Mouse (Mus musculus): ENCODE measurements around the gene Brk1. TPM values are rescaled to one million over a fixed set of nuclear protein-coding genes. Genes with fewer than 3 reads are reported as not detected.
A peak's percentile ranks its signal among the peaks of the same experiment; 100 is the strongest.

Brk1 gene
- polyA plus RNA-seq, 1 experiment from 2014 or later = 217 TPM

DNA sequence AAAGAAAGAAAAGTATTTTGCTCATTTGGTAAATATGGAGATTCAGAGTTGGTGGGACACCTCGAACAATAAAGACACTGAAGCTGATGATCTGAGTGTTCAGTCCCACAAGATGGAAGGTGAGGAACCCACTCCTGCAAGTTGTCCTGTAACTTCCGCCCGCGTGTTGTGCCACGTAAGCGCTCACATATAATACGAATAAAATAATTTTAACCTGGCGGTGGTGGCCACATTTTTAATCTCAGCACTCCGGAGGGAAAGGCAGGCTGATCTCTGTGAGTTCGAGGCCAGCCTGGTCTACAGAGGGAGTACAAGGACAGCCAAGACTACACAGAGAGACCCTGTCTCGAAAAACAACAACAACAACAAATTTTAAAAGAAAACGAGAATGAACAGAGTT, 579 bp upstream of the Brk1 start:
- no peaks in the 10 kb centered on the region for H3K27me3 ChIP-seq (ENCODE audit: low read depth, poor library complexity, severe bottlenecking)
- no peaks in the 10 kb centered on the region for H3K9me3 ChIP-seq (replicated peaks)
- H3K36me3 ChIP-seq = peaks cover 27% of the 10 kb centered on the region
- peak overlapping the region; percentile 94 for H3K27ac ChIP-seq (replicated peaks)
- DNase-seq (ENCODE audit: low spot score) = no peak
- 50% methylated on average over 12 of the region's 12 CpGs for WGBS
- H3K4me3 ChIP-seq = peak overlapping the region; percentile 87
- H3K4me1 ChIP-seq = peaks cover 29% of the 10 kb centered on the region

DNA sequence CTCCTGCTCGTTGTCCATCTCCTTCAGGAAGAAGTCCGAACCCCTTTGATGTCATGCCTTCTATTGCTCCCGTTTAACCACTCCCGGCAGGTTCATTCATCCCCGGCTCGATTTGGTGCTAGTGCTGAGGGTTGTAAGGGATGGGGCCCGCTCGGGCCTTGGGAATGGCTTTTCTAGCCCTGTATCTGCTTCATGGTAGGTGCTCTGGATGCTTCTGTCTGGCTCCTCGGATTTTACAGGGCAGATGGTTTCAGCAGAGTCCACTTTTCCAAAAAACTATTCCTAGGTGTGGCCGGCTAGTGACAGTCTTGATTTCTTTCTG, 613 bp downstream of the Brk1 start:
- DNase-seq (ENCODE audit: low spot score) = no peak
- Histone ChIP-seq H3K4me1 (peaks cover 26% of the 10 kb centered on the region), H3K36me3 (peaks cover 39% of the 10 kb centered on the region), H3K9me3 (replicated peaks) (no peaks in the 10 kb centered on the region), H3K4me3 (peak overlapping the region; percentile 87), H3K27ac (replicated peaks) (peak overlapping the region; percentile 94), H3K27me3 (ENCODE audit: low read depth, poor library complexity, severe bottlenecking) (no peaks in the 10 kb centered on the region)
- WGBS = 5% methylated on average over 10 of the region's 10 CpGs

DNA sequence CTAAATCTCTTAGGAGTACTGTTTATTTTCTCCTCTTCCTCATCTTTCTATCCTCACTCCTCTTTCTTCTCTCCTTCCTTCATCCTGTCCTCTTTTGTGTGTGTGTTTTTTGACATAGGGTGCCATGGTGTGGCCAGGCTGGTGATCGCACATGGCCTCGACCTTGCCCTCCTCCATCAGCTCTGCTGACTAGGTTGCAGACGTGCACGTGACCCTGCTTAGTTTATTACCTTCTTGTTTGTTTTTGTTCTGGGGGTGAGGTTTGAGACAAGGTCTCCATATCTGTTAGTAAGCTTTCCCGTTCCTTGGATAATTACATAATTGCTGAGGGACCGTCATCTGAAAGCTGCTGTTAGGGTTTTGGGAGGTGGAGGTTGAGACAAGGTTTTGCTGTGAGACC, 4.3 kb downstream of the Brk1 start:
- WGBS = 90% methylated on average over 6 of the region's 6 CpGs
- Histone ChIP-seq H3K27ac (replicated peaks) (no peak overlapping the region), H3K9me3 (replicated peaks) (peaks cover 4% of the 10 kb centered on the region; the same call in 1 of the 2 replicates), H3K4me1 (peaks cover 20% of the 10 kb centered on the region), H3K4me3 (no peak overlapping the region), H3K27me3 (ENCODE audit: low read depth, poor library complexity, severe bottlenecking) (no peaks in the 10 kb centered on the region), H3K36me3 (peaks cover 76% of the 10 kb centered on the region)
- DNase-seq (ENCODE audit: low spot score) = no peak

DNA sequence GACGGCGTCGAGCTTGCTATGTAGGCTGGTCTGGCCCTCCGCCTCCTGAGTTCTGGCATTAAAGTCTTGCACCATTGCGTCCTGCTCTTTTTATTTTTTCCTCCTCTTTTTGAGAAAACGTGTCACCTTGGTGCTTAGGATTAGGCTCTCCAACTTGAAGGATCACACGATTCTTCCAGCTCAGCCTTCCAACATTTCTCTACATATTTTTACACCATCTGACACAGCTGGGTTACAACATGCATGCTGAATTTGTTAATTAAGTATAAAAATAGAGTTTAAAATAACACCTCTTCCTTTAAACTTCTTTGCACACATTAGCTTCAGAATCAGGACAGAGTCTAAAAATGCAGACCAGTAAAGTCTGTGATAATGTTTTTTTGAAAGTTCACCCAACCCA, 4.7 kb downstream of the Brk1 start:
- no peak overlapping the region for H3K27ac ChIP-seq (replicated peaks)
- peaks cover 80% of the 10 kb centered on the region for H3K36me3 ChIP-seq
- no peak for DNase-seq (ENCODE audit: low spot score)
- no peaks in the 10 kb centered on the region for H3K27me3 ChIP-seq (ENCODE audit: low read depth, poor library complexity, severe bottlenecking)
- H3K4me3 ChIP-seq = no peak overlapping the region
- 94% methylated on average over 7 of the region's 7 CpGs for whole genome bisulfite sequencing
- peaks cover 17% of the 10 kb centered on the region for H3K4me1 ChIP-seq
- peaks cover 4% of the 10 kb centered on the region; the same call in 1 of the 2 replicates for H3K9me3 ChIP-seq (replicated peaks)

DNA sequence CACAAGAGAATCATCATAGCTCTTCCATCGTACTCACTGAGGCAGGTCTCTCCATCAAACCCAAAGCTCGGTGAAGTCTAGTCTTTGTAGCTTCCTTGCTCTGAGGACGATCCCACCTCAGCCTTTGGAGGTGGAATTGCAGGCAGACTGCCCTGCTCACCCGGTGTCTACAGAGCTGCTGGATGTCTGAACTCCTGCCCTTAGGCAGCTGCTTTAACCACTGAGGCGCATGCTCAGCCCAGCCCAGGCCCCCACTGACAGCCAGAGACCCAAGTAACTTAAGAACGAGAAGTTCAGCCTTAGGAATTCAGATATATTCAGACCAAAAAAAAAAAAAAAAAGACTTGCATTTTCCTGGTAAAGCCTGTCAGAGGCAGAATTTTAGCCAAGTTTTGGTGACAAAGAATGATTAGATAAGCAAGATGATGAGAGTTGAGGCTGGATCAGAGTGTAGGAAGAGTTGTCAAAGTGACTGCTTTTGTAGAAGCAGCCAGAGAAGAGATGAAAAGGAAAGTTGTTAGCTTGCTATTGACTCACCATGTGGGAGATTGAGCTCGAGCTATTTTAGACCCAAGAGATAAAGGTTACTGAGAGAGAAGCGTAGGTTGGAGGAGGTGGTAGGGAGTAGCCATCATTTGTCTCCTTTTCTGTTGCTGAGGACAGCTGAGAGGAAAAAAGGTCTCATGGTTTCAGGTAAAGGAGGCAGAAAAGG, 7.8 kb downstream of the Brk1 start:
- Histone ChIP-seq H3K4me1 (no peaks in the 10 kb centered on the region), H3K36me3 (peaks cover 98% of the 10 kb centered on the region), H3K4me3 (no peak overlapping the region), H3K9me3 (replicated peaks) (peaks cover 4% of the 10 kb centered on the region; the same call in 1 of the 2 replicates), H3K27me3 (ENCODE audit: low read depth, poor library complexity, severe bottlenecking) (no peaks in the 10 kb centered on the region), H3K27ac (replicated peaks) (no peak overlapping the region)
- 94% methylated on average over 8 of the region's 8 CpGs for WGBS
- DNase-seq (ENCODE audit: low spot score) = no peak

DNA sequence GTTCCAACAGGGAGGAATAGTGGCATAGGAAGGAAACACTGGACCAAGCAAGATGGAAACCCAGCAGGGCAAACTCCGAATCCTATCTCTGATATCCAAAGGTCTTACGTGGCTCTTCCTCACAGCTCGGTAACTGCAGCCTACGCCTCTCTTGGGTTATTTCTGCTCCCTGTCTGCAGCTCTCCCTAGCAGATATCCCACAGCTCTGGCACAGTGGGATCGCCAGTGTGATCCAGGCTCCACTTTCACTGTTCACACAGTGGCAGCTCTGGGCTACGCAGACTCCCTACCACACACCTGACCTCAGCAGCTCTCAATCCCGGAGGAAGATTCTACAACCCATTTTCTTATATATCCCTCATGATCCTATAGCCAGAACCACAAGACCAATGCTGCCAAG, 9.6 kb downstream of the Brk1 start:
- DNase-seq (ENCODE audit: low spot score) = no peak
- no peak overlapping the region for H3K4me3 ChIP-seq
- H3K9me3 ChIP-seq (replicated peaks) = peaks cover 4% of the 10 kb centered on the region; the same call in 1 of the 2 replicates
- WGBS = 96% methylated on average over 7 of the region's 7 CpGs
- H3K27ac ChIP-seq (replicated peaks) = no peak overlapping the region
- H3K36me3 ChIP-seq = peaks cover 94% of the 10 kb centered on the region
- no peaks in the 10 kb centered on the region for H3K27me3 ChIP-seq (ENCODE audit: low read depth, poor library complexity, severe bottlenecking)
- H3K4me1 ChIP-seq = no peaks in the 10 kb centered on the region

DNA sequence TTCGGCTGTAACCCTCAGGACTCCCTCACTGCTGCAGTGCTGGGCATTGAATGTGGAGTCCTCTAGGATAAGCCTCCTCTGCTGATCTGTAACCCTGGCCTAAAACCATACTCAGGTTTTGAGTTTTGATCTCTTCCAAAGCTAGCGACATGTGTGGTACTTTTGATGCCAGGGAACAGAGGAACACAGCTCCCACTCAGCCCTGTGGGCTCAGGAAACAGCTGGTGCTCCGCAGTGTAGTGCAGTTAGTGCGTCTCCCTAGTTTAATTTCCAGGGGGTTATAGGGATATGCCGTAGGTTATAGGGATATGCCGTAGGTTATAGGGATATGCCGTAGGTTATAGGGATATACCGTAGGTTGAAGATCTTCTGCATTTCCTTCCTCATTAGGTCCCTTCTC, 10.4 kb downstream of the Brk1 start:
- Histone ChIP-seq H3K4me1 (no peaks in the 10 kb centered on the region), H3K9me3 (replicated peaks) (peaks cover 4% of the 10 kb centered on the region; the same call in 1 of the 2 replicates), H3K27me3 (ENCODE audit: low read depth, poor library complexity, severe bottlenecking) (no peaks in the 10 kb centered on the region), H3K36me3 (peaks cover 86% of the 10 kb centered on the region), H3K4me3 (no peak overlapping the region), H3K27ac (replicated peaks) (no peak overlapping the region)
- WGBS = 96% methylated on average over 8 of the region's 8 CpGs
- DNase-seq (ENCODE audit: low spot score) = no peak

DNA sequence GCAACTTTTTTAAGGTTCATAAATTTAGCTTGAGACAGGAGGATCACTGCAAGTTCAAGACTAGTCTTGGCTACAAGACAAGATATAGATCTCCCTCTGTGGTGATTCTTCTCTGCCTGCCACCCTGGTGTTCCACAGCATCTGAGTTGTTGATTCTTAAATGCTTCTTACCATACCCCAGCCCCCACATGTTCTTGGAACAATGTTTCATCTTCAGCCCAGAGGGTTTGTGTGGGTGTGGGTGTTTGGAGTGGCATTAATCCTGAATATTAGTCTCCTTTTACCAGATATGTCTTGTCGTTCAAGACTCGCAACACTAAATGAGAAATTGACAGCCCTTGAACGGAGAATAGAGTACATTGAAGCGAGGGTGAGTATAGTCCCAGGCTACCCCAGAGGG, 10.9 kb downstream of the Brk1 start:
- Histone ChIP-seq H3K4me1 (no peaks in the 10 kb centered on the region), H3K27ac (replicated peaks) (no peak overlapping the region), H3K9me3 (replicated peaks) (peaks cover 4% of the 10 kb centered on the region; the same call in 1 of the 2 replicates), H3K36me3 (peaks cover 81% of the 10 kb centered on the region), H3K4me3 (no peak overlapping the region), H3K27me3 (ENCODE audit: low read depth, poor library complexity, severe bottlenecking) (no peaks in the 10 kb centered on the region)
- no peak for DNase-seq (ENCODE audit: low spot score)
- WGBS = 95% methylated on average over 4 of the region's 4 CpGs

DNA sequence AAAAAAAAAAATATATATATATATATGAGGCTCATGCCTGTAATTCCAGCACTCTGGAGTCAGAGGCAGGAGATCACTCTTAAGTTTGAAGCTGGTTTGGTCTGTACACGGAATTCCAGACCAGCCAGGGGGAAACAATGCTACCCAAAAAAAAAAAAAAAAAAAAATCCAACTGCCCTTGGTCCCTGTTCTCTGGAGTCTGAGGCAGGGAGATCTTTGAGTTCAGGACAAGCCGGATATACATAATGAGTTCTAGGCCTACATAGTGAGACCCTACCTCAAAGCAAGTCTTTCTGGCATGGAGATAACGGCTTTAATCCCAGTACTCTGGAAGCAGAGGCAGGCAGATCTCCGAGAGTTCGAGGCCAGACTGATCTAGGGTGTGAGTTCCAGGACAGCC, 18.8 kb downstream of the Brk1 start:
- Histone ChIP-seq H3K36me3 (peaks cover 30% of the 10 kb centered on the region), H3K4me3 (peak overlapping the region; percentile 68), H3K27ac (replicated peaks) (no peak overlapping the region), H3K27me3 (ENCODE audit: low read depth, poor library complexity, severe bottlenecking) (no peaks in the 10 kb centered on the region), H3K4me1 (peaks cover 17% of the 10 kb centered on the region), H3K9me3 (replicated peaks) (no peaks in the 10 kb centered on the region)
- 73% methylated on average over 5 of the region's 5 CpGs for WGBS
- DNase-seq (ENCODE audit: low spot score) = no peak

DNA sequence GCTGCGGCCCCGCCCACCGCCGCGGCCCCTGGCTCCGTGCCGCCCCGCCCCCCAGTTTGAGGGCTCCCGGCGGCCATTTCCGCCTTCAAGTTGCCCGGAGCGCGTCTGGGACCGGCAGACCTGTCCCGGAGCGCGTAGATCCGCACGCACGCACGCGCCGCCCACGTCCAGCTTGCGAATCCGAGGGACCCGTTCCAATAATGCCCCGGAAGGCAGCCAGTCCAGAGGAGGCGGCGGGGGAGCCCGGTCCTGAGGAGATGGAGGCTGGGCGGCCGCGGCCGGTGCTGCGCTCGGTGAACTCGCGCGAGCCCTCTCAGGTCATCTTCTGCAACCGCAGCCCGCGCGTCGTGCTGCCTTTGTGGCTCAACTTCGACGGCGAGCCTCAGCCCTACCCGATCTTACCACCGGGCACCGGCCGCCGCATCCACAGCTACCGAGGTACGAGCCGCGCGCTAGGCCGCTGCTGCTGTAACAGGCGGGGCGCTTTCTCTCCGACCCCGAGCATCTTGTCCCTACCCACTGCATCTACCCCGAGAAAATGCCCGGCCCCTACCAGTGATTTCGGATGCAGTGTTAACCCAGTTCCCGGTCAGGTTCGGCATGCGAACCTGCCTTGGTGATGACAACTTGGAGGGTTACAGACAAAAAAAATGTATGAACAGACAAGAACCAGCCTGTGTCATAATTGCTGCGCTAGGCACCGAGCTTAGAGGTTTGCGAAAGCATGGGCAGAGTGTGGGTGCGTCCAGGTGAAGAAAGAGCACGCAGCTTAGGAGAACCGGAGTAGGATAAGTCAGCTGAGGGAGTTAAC, 19.6 kb downstream of the Brk1 start, which contains the start of gene Vhl:
TSS of gene Vhl (plus strand) at position 19 of the 811 bp plus-strand sequence.
- peak within 1 kb of the TSS; percentile 68 for H3K4me3 ChIP-seq
- H3K27ac ChIP-seq (replicated peaks) = peak within 1 kb of the TSS; percentile 94
- H3K9me3 ChIP-seq (replicated peaks) = no peaks in the 10 kb centered on the region
- no peaks in the 10 kb centered on the region for H3K27me3 ChIP-seq (ENCODE audit: low read depth, poor library complexity, severe bottlenecking)
- peak; percentile 87 for DNase-seq (ENCODE audit: low spot score)
- peaks cover 17% of the 10 kb centered on the region for H3K4me1 ChIP-seq
- peaks cover 33% of the 10 kb centered on the region for H3K36me3 ChIP-seq
- under 1% methylated on average over 73 of the region's 76 CpGs for WGBS

DNA sequence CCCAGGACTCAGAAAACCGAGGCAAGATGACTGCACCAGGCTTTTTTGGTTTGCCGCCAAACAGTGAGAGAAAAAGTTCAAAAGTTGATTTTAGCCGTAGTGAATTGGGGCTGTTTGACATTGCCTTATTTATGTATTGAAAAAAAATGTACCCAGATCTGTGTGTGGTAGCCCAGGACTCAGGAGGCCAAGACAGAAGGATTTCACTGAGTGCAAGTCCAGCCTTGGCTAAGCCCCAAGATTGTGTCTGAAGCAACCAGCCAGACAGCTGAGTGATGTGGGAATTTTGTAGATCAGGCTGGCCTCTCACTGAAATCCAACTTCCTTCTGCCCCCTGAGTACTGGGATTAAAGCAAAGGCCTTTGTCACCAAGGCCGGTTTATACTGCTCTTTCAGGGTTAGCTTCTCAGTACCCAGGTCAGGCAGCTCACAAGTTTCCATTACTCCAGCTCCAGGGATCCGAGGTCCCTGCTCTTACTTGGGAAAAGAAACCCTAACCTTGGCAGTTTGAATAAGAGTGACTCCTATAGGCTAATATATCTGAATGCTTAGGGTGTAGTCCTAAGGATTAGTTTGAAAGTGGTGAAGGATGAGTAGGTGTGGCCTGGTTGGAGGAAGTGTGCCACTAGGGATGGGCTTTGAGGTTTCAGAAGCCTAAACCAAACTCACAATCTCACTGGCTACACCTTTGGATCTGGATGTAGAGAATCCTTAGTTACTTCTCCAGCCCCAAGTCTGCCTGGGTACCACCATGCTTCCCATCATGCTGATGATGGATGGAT, 20.6 kb downstream of the Brk1 start:
- H3K27me3 ChIP-seq (ENCODE audit: low read depth, poor library complexity, severe bottlenecking) = no peaks in the 10 kb centered on the region
- peak overlapping the region; percentile 68 for H3K4me3 ChIP-seq
- H3K27ac ChIP-seq (replicated peaks) = peak overlapping the region; percentile 94; the same call in 1 of the 2 replicates
- H3K4me1 ChIP-seq = peaks cover 17% of the 10 kb centered on the region
- H3K36me3 ChIP-seq = peaks cover 43% of the 10 kb centered on the region
- 66% methylated on average over 5 of the region's 5 CpGs for WGBS
- H3K9me3 ChIP-seq (replicated peaks) = no peaks in the 10 kb centered on the region
- DNase-seq (ENCODE audit: low spot score) = no peak

DNA sequence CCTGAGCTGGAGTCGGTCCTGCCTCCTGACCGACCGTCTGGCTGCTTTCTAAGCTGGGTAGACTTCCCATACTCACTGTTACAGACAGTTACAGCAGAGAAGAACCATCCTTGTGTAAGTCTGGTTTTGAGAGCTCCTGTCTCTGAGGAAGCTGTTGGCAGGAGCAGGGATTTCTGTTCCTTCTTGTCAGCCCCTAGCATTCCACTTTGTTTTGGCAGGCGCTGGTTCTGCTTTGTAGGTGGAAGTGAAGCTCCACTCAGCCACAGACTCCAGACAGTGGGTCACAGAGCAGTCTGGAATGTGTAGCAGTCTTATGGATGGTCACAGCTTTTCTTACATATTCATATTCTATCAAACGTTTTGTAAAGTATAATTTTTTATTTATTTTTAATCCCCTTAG, 25.8 kb downstream of the Brk1 start:
- Histone ChIP-seq H3K36me3 (peaks cover 83% of the 10 kb centered on the region), H3K4me1 (peaks cover 7% of the 10 kb centered on the region), H3K9me3 (replicated peaks) (no peaks in the 10 kb centered on the region), H3K27ac (replicated peaks) (no peak overlapping the region), H3K27me3 (ENCODE audit: low read depth, poor library complexity, severe bottlenecking) (no peaks in the 10 kb centered on the region), H3K4me3 (no peak overlapping the region)
- 87% methylated on average over 5 of the region's 5 CpGs for WGBS
- no peak for DNase-seq (ENCODE audit: low spot score)

All from midbrain, embryonic 10.5 days (tissue).